Mouse (Mus musculus) bone marrow macrophage, adult 2 months (primary cell): ENCODE measurements around the gene Cntnap1. TPM values are rescaled to one million over a fixed set of nuclear protein-coding genes. Genes with fewer than 3 reads are reported as not detected.
A peak's percentile ranks its signal among the peaks of the same experiment; 100 is the strongest.

Experiments
- H3K27ac ChIP-seq: 2 replicates; pipeline ENCODE4 v1.5.1; 2012; ENCODE audit warnings: low read depth, low read length; ENCODE audit not compliant: insufficient read depth
- H3K4me1 ChIP-seq: 2 replicates; pipeline ENCODE4 v1.6.1; 2012; ENCODE audit warnings: low read length; ENCODE audit not compliant: control insufficient read depth, insufficient read depth
- H3K4me3 ChIP-seq: 2 replicates; pipeline ENCODE4 v1.5.1; 2012; ENCODE audit warnings: mild to moderate bottlenecking, low read length, moderate library complexity; ENCODE audit not compliant: insufficient read depth
- CTCF ChIP-seq: IDR thresholded peaks from 2 replicates; pipeline ENCODE4 v1.5.1; 2012; ENCODE audit warnings: low read depth, mild to moderate bottlenecking, low read length, moderate library complexity
- POLR2A ChIP-seq: IDR thresholded peaks from 2 replicates; pipeline ENCODE4 v1.6.1; 2012; ENCODE audit warnings: mild to moderate bottlenecking, low read depth, low read length, borderline replicate concordance
- polyA plus RNA-seq: library from polyadenylated mRNA; stranded (reverse); fragments of >200 nt; gene quantifications from 2 replicates; pipeline ENCODE4 v1.2.4, GENCODE M21; 2012; ENCODE audit not compliant: missing spikeins, insufficient read depth, insufficient read length

The Cntnap1 gene
- polyA plus RNA-seq, 1 experiment = 2.5 TPM

DNA sequence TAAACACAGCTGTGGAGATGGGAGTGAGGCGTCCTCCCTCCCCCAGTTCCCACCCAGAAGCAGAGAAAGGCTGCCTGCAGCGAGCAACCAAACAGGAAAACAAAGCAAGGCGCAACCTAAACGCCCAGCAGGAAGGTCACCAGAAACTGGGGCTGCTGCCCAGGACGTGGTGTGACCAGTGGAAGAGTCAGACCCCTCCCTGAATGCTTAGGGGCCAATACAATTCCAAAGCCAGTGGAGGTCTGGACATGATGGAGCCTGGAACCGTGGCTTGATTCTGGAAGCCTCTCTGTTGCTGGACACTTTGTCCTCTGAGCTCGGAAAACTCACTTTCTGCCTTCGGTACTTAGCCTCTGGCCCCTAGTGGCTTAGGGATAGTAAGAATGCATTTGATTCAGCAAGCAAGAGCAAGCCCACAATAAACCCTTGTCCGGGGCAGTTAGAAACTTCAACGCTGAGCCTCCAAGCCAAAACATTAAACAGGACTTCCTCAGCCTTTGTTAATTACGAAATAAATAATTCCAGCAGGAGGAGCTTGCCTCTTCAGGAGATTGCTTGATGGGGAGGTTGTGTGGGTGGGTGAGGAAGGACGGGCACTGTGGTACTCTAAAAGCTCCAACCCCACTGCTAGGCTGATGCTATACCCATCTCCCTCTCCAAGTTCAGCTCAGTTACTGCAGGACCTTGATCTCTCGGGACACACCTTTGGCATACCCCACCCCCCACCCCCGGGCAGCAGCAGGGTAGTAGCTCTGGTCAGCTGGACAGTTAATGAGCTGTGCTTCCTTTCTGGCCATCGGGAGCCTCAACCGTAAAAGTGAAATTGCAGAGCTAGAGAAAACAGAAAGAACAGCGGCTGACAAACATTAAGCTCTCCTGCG, 60.9 kb downstream of the Cntnap1 start:
- Histone ChIP-seq H3K27ac (peak overlapping the region; percentile 80), H3K4me3 (peak overlapping the region; percentile 56), H3K4me1 (peaks cover 19% of the 10 kb centered on the region)
- no peak for TF ChIP-seq POLR2A
- no peak for TF ChIP-seq CTCF

DNA sequence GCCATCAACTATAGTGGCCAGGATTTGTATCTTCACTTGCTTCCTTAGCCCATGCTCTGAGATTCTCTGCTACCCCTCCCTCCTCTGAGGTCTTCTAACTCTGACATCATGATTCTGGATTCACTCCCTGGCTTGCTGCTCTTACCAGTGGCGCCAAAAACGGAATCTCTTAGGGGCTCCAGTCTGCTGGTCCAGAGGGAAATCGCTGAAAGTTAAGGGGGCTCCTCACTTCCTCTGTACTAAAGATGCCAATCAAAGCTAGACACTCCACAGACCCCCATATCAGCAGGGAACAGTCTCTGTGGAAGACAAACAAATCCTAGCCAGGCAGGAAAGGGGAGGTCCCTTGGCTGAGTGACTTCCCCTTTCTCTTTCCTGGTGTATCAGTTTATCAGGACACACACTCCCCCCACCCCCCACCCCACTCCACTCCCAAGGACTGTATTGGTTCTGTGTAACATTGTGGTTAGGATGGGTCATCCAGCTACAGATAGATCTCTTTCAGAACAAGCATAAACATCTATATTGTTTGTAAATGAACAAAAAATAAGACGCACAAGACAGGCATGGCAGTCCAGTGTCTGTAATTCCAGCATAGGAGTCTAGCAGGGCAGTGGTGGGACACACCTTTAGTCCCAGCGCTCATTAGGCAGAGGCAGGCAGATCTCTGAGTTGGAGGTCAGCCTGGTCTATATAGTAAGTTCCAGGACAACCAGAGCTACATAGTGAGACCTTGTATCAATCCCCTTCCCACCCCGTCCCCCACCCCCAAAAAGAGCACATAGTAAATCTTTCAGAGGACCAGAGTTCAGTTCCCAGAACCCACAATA, 61.9 kb downstream of the Cntnap1 start:
- H3K4me1 ChIP-seq = peaks cover 19% of the 10 kb centered on the region
- TF ChIP-seq POLR2A (no peak), CTCF (no peak)
- peak overlapping the region; percentile 56 for H3K4me3 ChIP-seq
- H3K27ac ChIP-seq = peak overlapping the region; percentile 80

DNA sequence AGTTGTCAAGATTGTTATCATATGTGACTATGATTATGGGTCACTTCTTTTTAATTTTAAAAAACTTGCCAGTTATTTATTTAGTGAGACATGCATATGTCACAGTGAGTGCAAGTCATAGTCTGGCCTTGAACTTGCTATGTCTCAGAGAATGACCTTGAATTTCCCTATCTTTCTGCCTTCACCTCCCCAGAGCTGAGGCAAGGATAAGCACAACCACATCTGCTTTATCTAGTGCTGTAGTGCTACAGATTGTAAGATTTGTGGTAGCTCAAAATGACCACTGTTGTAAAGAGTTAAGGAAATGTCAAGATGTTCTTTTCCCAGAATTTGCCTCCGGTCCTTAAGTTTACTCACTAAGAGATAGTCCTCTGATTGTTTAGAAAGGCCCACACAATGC, 62.9 kb downstream of the Cntnap1 start:
- Histone ChIP-seq H3K4me1 (peaks cover 19% of the 10 kb centered on the region), H3K27ac (no peak overlapping the region), H3K4me3 (no peak overlapping the region)
- TF ChIP-seq CTCF (no peak), POLR2A (no peak)

DNA sequence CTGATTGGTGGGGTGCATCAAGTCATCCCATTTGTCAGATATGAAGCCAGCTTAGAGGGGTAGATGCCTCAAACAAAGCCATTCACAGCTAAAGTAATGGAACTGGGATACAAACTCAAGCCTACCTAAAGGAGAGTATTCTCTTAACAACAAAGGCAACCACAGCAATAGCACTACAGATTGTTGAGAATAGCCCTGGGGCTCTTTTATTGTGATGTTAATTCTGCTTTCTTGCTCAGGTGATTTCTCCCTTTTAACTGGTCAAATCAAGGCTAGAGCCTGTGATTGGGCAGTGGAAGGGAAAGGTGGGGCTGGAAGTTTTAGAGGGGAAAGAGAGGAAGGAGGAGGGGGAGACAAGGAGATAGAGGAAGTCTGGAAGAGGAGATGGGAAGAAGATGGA, 63.8 kb downstream of the Cntnap1 start:
- H3K27ac ChIP-seq = no peak overlapping the region
- peaks cover 19% of the 10 kb centered on the region for H3K4me1 ChIP-seq
- TF ChIP-seq POLR2A (no peak), CTCF (no peak)
- no peak overlapping the region for H3K4me3 ChIP-seq

DNA sequence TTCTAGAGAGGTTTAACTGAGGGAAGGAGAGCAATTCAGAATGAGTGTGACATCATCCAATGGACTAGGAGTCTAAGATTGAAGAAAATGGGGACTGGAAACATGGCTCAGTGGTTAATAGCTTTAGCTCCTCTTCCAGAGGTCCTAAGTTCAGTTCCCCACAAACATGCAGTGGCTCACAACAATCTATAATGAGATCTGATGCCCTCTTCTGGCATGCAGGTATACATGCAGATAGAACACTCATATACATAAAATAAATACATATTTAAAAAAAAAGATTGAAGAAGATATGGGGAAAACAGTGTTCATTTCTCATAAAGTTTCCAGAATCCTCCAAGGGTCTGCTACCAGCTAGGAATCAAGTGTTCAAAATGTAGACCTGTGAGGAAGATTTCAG, 65.1 kb downstream of the Cntnap1 start:
- Histone ChIP-seq H3K27ac (no peak overlapping the region), H3K4me1 (peaks cover 10% of the 10 kb centered on the region), H3K4me3 (no peak overlapping the region)
- TF ChIP-seq POLR2A (no peak), CTCF (no peak)

DNA sequence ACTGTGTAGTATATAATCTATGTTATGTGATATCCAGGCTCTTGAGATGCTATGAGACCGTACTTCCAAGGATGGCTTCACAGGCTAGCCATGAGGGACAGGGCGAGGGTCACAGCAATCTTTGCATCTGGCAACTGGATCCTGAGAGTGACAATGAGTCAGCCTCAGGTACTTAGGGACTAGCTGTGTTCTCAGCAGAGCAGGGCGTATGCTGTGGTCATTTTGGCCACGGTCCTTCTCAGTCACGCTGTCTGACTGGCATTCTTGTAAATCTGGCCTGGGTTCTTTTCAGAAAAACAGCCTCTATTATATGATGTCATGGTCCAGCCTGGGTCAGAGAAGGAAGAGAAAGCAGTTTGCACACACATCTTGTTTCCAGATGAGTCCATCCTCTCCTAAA, 66.5 kb downstream of the Cntnap1 start:
- Histone ChIP-seq H3K4me3 (no peak overlapping the region), H3K4me1 (peaks cover 4% of the 10 kb centered on the region), H3K27ac (no peak overlapping the region)
- TF ChIP-seq POLR2A (no peak), CTCF (no peak)

DNA sequence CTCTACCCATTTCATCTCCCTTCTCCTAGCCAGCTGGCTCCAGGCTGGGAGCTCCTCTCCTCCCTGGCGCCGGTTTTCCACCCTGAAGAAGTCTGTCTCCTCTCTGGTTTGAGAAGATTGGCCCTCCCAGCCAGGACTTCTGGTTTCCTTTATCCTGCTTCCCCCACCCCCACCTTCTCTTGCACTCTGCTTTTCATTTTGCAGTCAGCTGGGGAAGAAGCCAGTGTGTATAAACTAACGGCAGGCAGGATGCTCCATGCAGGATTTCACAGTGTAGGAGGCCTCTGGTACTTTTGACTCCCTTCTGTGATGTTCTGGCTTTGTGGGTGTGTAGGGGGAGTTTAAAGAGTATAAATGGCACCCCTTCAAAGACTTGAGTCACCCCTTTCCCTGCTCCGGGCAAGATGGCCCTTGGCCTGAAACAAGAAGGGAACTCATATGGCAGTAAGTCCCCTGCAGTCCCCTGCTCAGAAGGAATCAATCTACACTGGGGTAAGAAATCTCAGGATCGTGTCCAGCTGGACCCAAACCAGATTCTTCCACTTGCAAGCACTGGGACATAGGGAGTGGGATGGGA, 67.8 kb downstream of the Cntnap1 start:
- Histone ChIP-seq H3K27ac (no peak overlapping the region), H3K4me1 (no peaks in the 10 kb centered on the region), H3K4me3 (no peak overlapping the region)
- TF ChIP-seq CTCF (no peak), POLR2A (no peak)

Other genes with a start within 250 kb of the Cntnap1 start
- gene Stat3, start 231.0 kb upstream of the Cntnap1 start, polyA plus RNA-seq = 73.3 and 76.6 TPM in 2 replicates
- 3.8 and 4.1 TPM in 2 replicates for gene Cavin1, start 199.6 kb upstream of the Cntnap1 start, polyA plus RNA-seq
- gene Atp6v0a1, start 161.1 kb upstream of the Cntnap1 start, polyA plus RNA-seq = 163 and 186 TPM in 2 replicates
- 59.5 and 64.3 TPM in 2 replicates for gene Naglu, start 100.5 kb upstream of the Cntnap1 start, polyA plus RNA-seq
- 0.60 TPM in 1 of 2 replicates, not detected in the other for gene Hsd17b1, start 92.1 kb upstream of the Cntnap1 start, polyA plus RNA-seq
- 16.5 and 19.6 TPM in 2 replicates for gene Coasy, start 88.0 kb upstream of the Cntnap1 start, polyA plus RNA-seq
- 53.8 and 67.3 TPM in 2 replicates for gene Mlx, start 83.2 kb upstream of the Cntnap1 start, polyA plus RNA-seq
- gene Psmc3ip, start 75.1 kb upstream of the Cntnap1 start, polyA plus RNA-seq = 4.1 and 4.8 TPM in 2 replicates
- 52.2 and 62.4 TPM in 2 replicates for gene Retreg3, start 50.6 kb upstream of the Cntnap1 start, polyA plus RNA-seq
- gene Tubg1, start 50.6 kb upstream of the Cntnap1 start, polyA plus RNA-seq = 13.3 and 18.6 TPM in 2 replicates
- not detected in 2 replicates for gene Tubg2, start 14.6 kb upstream of the Cntnap1 start, polyA plus RNA-seq
- gene Plekhh3, start 828 bp downstream of the Cntnap1 start, polyA plus RNA-seq = 4.3 and 6.4 TPM in 2 replicates
- gene Ccr10, start 4.9 kb downstream of the Cntnap1 start, polyA plus RNA-seq = not detected in 2 replicates
- gene Ezh1, start 55.9 kb downstream of the Cntnap1 start, polyA plus RNA-seq = 48.6 and 52.5 TPM in 2 replicates
- gene Ramp2, start 75.5 kb downstream of the Cntnap1 start, polyA plus RNA-seq = not detected in 2 replicates
- 111 and 114 TPM in 2 replicates for gene Vps25, start 83.2 kb downstream of the Cntnap1 start, polyA plus RNA-seq
- not detected in 2 replicates for gene Wnk4, start 90.0 kb downstream of the Cntnap1 start, polyA plus RNA-seq
- gene Cntd1, start 108.5 kb downstream of the Cntnap1 start, polyA plus RNA-seq = 1.0 and 1.6 TPM in 2 replicates
- 60.1 and 63.3 TPM in 2 replicates for gene Coa3, start 108.6 kb downstream of the Cntnap1 start, polyA plus RNA-seq
- 78.3 and 80.1 TPM in 2 replicates for gene Becn1, start 131.8 kb downstream of the Cntnap1 start, polyA plus RNA-seq
- 48.8 and 53.2 TPM in 2 replicates for gene Psme3, start 145.7 kb downstream of the Cntnap1 start, polyA plus RNA-seq
- gene Aoc2, start 154.5 kb downstream of the Cntnap1 start, polyA plus RNA-seq = 1.1 and 1.3 TPM in 2 replicates
- gene Aoc3, start 160.1 kb downstream of the Cntnap1 start, polyA plus RNA-seq = 0.20 TPM in 1 of 2 replicates, not detected in the other
- not detected in 2 replicates for gene G6pc, start 197.0 kb downstream of the Cntnap1 start, polyA plus RNA-seq
- 15.4 and 17.8 TPM in 2 replicates for gene Aarsd1, start 247.1 kb downstream of the Cntnap1 start, polyA plus RNA-seq